Mouse (Mus musculus) embryo, embryonic 9.5 days (tissue): ENCODE results near the gene Lenep.
A peak's percentile ranks its signal among the peaks of the same experiment; 100 is the strongest.

ENCODE experiments used
- DNase-seq: peaks from one replicate; pipeline ENCODE4 v3.0.0-alpha.2; 2017; ENCODE audit errors: extremely low spot score

Gene Lenep

GRCm38 (mm10) chr3:89391663-89392511 lies 10.7 kb downstream of the Lenep start:
- DNase-seq, result peak; percentile 68

GRCm38 (mm10) chr3:89390699-89391662 lies 11.6 kb downstream of the Lenep start:
- DNase-seq, result no peak

GRCm38 (mm10) chr3:89390111-89390515 lies 12.5 kb downstream of the Lenep start:
- DNase-seq, result no peak

- no peak for DNase-seq
Measured at GRCm38 (mm10) chr3:89388901-89389740, 13.5 kb downstream of the Lenep start.

GRCm38 (mm10) chr3:89388134-89388881 lies 14.3 kb downstream of the Lenep start:
- DNase-seq, result no peak

- no peak for DNase-seq
Measured at GRCm38 (mm10) chr3:89387632-89388031, 15.0 kb downstream of the Lenep start.

GRCm38 (mm10) chr3:89386438-89387420 lies 15.9 kb downstream of the Lenep start:
- DNase-seq, result no peak

- no peak for DNase-seq
Measured at GRCm38 (mm10) chr3:89385451-89385850, 17.1 kb downstream of the Lenep start.

GRCm38 (mm10) chr3:89384331-89385076 lies 18.1 kb downstream of the Lenep start:
- no peak for DNase-seq

GRCm38 (mm10) chr3:89383651-89384255 lies 18.8 kb downstream of the Lenep start:
- DNase-seq, result no peak

GRCm38 (mm10) chr3:89382950-89383349 lies 19.6 kb downstream of the Lenep start:
- DNase-seq, result no peak

GRCm38 (mm10) chr3:89382033-89382882 lies 20.3 kb downstream of the Lenep start:
- no peak for DNase-seq

- DNase-seq, result no peak
Measured at GRCm38 (mm10) chr3:89381233-89381632, 21.4 kb downstream of the Lenep start.

- no peak for DNase-seq
Measured at GRCm38 (mm10) chr3:89380711-89381110, 21.9 kb downstream of the Lenep start.

GRCm38 (mm10) chr3:89380291-89380690 lies 22.3 kb downstream of the Lenep start:
- DNase-seq, result no peak

GRCm38 (mm10) chr3:89379388-89380131 lies 23.0 kb downstream of the Lenep start:
- DNase-seq, result no peak
